Mouse (Mus musculus) MEL (cell line): ENCODE data around the gene Kcnb1.

ENCODE experiments used
- BHLHE40 ChIP-seq: IDR thresholded peaks from 2 replicates; pipeline ENCODE4 v1.6.1; 2012; ENCODE audit warnings: low read depth, mild to moderate bottlenecking, inconsistent platforms, low read length, improper control_type of control experiment, borderline replicate concordance
- CTCF ChIP-seq, 3 experiments: IDR thresholded peaks in 2 of 3; conservative IDR thresholded peaks in 1 of 3; 2 replicates each; pipeline ENCODE4 v1.5.1; 2011 to 2012; ENCODE audit warnings: low read length in 3 of 3, low read depth in 2 of 3, mild to moderate bottlenecking in 2 of 3, improper control_type of control experiment in 1 of 3, inconsistent platforms in 1 of 3, mixed read lengths in 1 of 3, moderate library complexity in 1 of 3; ENCODE audit not compliant: control insufficient read depth in 1 of 3, insufficient read depth in 1 of 3, poor library complexity in 1 of 3, severe bottlenecking in 1 of 3
- EP300 ChIP-seq, 2 experiments: IDR thresholded peaks; 2 replicates each; pipeline ENCODE4 v1.6.1; 2011; ENCODE audit warnings: improper control_type of control experiment in 2 of 2, low read length in 2 of 2, low read depth in 1 of 2, mild to moderate bottlenecking in 1 of 2
- GATA1 ChIP-seq: IDR thresholded peaks from 2 replicates; pipeline ENCODE4 v1.6.1; 2011; ENCODE audit warnings: low read depth, low read length, improper control_type of control experiment
- MAZ ChIP-seq: IDR thresholded peaks from 2 replicates; pipeline ENCODE4 v1.6.1; 2012; ENCODE audit warnings: low read depth, mild to moderate bottlenecking, inconsistent platforms, low read length, improper control_type of control experiment
- MXI1 ChIP-seq: IDR thresholded peaks from 2 replicates; pipeline ENCODE4 v1.6.1; 2011; ENCODE audit warnings: mild to moderate bottlenecking, low read depth, low read length, improper control_type of control experiment
- MYB ChIP-seq: IDR thresholded peaks from 2 replicates; pipeline ENCODE4 v1.6.1; 2011; ENCODE audit warnings: mild to moderate bottlenecking, low read depth, low read length, improper control_type of control experiment
- POLR2A ChIP-seq, 2 experiments: IDR thresholded peaks; 2 replicates each; pipeline ENCODE4 v1.6.1; 2011 to 2012; ENCODE audit warnings: low read length in 2 of 2, mild to moderate bottlenecking in 2 of 2, control low read depth in 1 of 2, improper control_type of control experiment in 1 of 2, low read depth in 1 of 2, moderate library complexity in 1 of 2; ENCODE audit not compliant: control insufficient read depth in 1 of 2, insufficient read depth in 1 of 2, poor library complexity in 1 of 2
- POLR2AphosphoS2 ChIP-seq: IDR thresholded peaks from 2 replicates; pipeline ENCODE4 v1.6.1; 2011; ENCODE audit warnings: low read length, improper control_type of control experiment
- RCOR1 ChIP-seq: IDR thresholded peaks from 2 replicates; pipeline ENCODE4 v1.6.1; 2012; ENCODE audit warnings: low read depth, mild to moderate bottlenecking, inconsistent platforms, low read length, improper control_type of control experiment
- TCF12 ChIP-seq: IDR thresholded peaks from 2 replicates; pipeline ENCODE4 v1.6.1; 2014; ENCODE audit warnings: low read depth, mild to moderate bottlenecking, inconsistent platforms, low read length, improper control_type of control experiment, moderate library complexity
- UBTF ChIP-seq: IDR thresholded peaks from 2 replicates; pipeline ENCODE4 v1.6.1; 2012; ENCODE audit warnings: low read depth, mild to moderate bottlenecking, inconsistent platforms, low read length, improper control_type of control experiment, moderate library complexity, borderline replicate concordance; ENCODE audit not compliant: insufficient read depth
- USF1 ChIP-seq: IDR thresholded peaks from 2 replicates; pipeline ENCODE4 v1.6.1; 2014; ENCODE audit warnings: low read depth, mild to moderate bottlenecking, inconsistent platforms, low read length, improper control_type of control experiment, moderate library complexity
- ZC3H11A ChIP-seq: IDR thresholded peaks from 2 replicates; pipeline ENCODE4 v1.6.1; 2012; ENCODE audit warnings: low read depth, mild to moderate bottlenecking, inconsistent platforms, low read length, improper control_type of control experiment

DNA sequence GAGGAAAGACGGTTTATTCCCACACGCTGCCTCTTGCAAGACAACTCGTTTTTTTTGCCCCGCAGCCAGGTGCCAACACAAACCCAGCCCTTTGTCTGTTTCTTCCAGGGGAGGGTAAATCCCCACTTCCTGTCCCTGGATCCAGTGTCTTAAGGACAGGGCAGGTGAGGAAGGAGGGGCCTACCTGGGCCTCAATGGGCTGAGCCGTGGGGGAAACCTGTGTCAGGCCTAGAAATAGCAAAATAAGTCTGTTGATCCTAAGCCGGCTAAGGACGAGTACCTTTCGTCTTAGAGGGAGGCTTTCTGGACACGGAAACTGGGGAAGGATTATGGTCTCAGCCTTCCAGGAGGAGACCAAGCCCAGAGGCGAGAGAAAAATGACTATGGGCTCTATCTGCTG lies 3.4 kb downstream of the Kcnb1 start:
- TF ChIP-seq ZC3H11A (no peak), CTCF (IDR thresholded peaks at IDR 0.05 in 2 of 3, conservative IDR thresholded peaks at IDR 0.05 in 1 of 3; ENCODE audit: control insufficient read depth in 1 of 3, insufficient read depth in 1 of 3, low read depth in 2 of 3, low read length in 3 of 3, poor library complexity in 1 of 3, severe bottlenecking in 1 of 3) (no peak), POLR2A (IDR thresholded peaks at IDR 0.05; ENCODE audit: control insufficient read depth in 1 of 2, insufficient read depth in 1 of 2, low read depth in 1 of 2, low read length in 2 of 2, poor library complexity in 1 of 2) (no peak), RCOR1 (no peak), MAZ (no peak), EP300 (IDR thresholded peaks at IDR 0.05; ENCODE audit: low read depth in 1 of 2, low read length in 2 of 2) (no peak), USF1 (no peak), POLR2AphosphoS2 (no peak), BHLHE40 (no peak), TCF12 (no peak), GATA1 (no peak), MYB (no peak), UBTF (no peak), MXI1 (no peak)
